Mouse (Mus musculus) heart, postnatal 0 days (tissue): ENCODE results near the gene Bnipl.

Source experiments
- CTCF ChIP-seq: IDR thresholded peaks from 2 replicates; pipeline ENCODE4 v1.5.1; 2016; ENCODE audit warnings: antibody characterized with exemption, control low read depth, low read depth
- EP300 ChIP-seq: IDR thresholded peaks from 2 replicates; pipeline ENCODE4 v1.6.1; 2016; ENCODE audit warnings: antibody characterized with exemption, low read depth

- TF ChIP-seq EP300 = no peak
- no peak for TF ChIP-seq CTCF
Observed at GRCm38 (mm10) chr3:95266052-95266451, 15.1 kb upstream of the Bnipl start.
